ENCODE assay signal across 26 mouse cellular contexts in genomic region chr10:21743396-21743795, GRCm38 (mm10).
DNase-seq lines count a peak whose midpoint lies in the region; ATAC-seq and TF ChIP-seq lines count a peak whose summit lies in the region.
"Had no signal": no experiment of that assay in that cellular context is flagged by ENCODE, and none has a peak within 500 bp of the region (broad histone marks: within the 10 kb centered on the region; RNA-seq: fewer than 3 reads in every experiment).

No protein-coding gene starts in this region.

- 78% methylated on average over 4 of the region's 4 CpGs for WGBS in hindbrain, postnatal 0 days

- TF ChIP-seq CTCF in hindbrain, postnatal 0 days (IDR thresholded peaks at IDR 0.05; ENCODE audit: low read depth): no peak

- no peak overlapping the region for H3K4me3 ChIP-seq in hindbrain, postnatal 0 days (ENCODE audit: low read length)
- H3K4me3 ChIP-seq: embryonic facial prominence, embryonic 13.5 days; hindbrain, embryonic 12.5 days; layer of hippocampus, adult 2 months; megakaryocyte, embryonic 14.5 days; midbrain, embryonic 15.5 days; neural tube, embryonic 15.5 days had no signal

- no peak overlapping the region for H3K4me2 ChIP-seq in hindbrain, postnatal 0 days (ENCODE audit: low read depth, low read length)
- H3K4me2 ChIP-seq: embryonic facial prominence, embryonic 13.5 days; heart, embryonic 11.5 days; hindbrain, embryonic 12.5 days; midbrain, embryonic 15.5 days; neural tube, embryonic 15.5 days had no signal

- no peak overlapping the region for H3K27ac ChIP-seq in hindbrain, postnatal 0 days
- H3K27ac ChIP-seq: embryonic facial prominence, embryonic 13.5 days; hindbrain, embryonic 12.5 days; layer of hippocampus, adult 2 months; midbrain, embryonic 15.5 days; neural tube, embryonic 15.5 days had no signal

- peaks cover 4% of the 10 kb centered on the region; the same call in 1 of the 2 replicates for H3K4me1 ChIP-seq in hindbrain, postnatal 0 days (ENCODE audit: insufficient read depth, low read length)
- H3K4me1 ChIP-seq: megakaryocyte, embryonic 14.5 days; neural tube, embryonic 15.5 days had no signal

- ATAC-seq in hindbrain, postnatal 0 days: no peak
- ATAC-seq: CD4-positive, CD25-positive, alpha-beta regulatory T cell, adult 4 months; forebrain, postnatal 0 days; inflammation-experienced regulatory T-cells, adult 6 months; liver, postnatal 0 days; midbrain, embryonic 15.5 days; Patski had no signal

- no peak overlapping the region for H3K9ac ChIP-seq in hindbrain, postnatal 0 days (replicated peaks; ENCODE audit: low read length)
- H3K9ac ChIP-seq: embryonic facial prominence, embryonic 13.5 days; forebrain, postnatal 0 days; hindbrain, embryonic 12.5 days; liver, postnatal 0 days; midbrain, embryonic 15.5 days; neural tube, embryonic 15.5 days had no signal

- no peaks in the 10 kb centered on the region for H3K27me3 ChIP-seq in hindbrain, postnatal 0 days (ENCODE audit: insufficient read depth, low read length)
- H3K27me3 ChIP-seq: embryonic facial prominence, embryonic 13.5 days; hindbrain, embryonic 12.5 days; midbrain, embryonic 15.5 days; neural tube, embryonic 15.5 days; Patski had no signal

- DNase-seq in adrenal gland, postnatal 10 days: peak; percentile 14
- DNase-seq in adrenal gland, postnatal 4 days (ENCODE audit: low spot score in 2 of 2): no peak
- DNase-seq in gastrocnemius, adult 18-20 months (ENCODE audit: low spot score): peak; percentile 90
- DNase-seq in lung, adult 18-20 months: peak; percentile 24 to 27
- DNase-seq in lung, postnatal 25 days (ENCODE audit: low spot score): peak; percentile 28
- no peak for DNase-seq in retina, embryonic 14.5 days (ENCODE audit: low spot score)
- no peak for DNase-seq in hindbrain, postnatal 0 days (ENCODE audit: low spot score)
- DNase-seq: cerebellum, postnatal 10 days; forebrain, postnatal 0 days; heart, postnatal 14 days; kidney, adult 8-10 months; kidney, postnatal 14 days; left cerebral cortex, postnatal 4 days; liver, postnatal 0 days; right cerebral cortex, postnatal 4 days; thymus, postnatal 14 days had no signal

- H3K36me3 ChIP-seq in hindbrain, postnatal 0 days (ENCODE audit: insufficient read depth, low read length): no peaks in the 10 kb centered on the region
- H3K36me3 ChIP-seq: embryonic facial prominence, embryonic 13.5 days; hindbrain, embryonic 12.5 days; midbrain, embryonic 15.5 days; neural tube, embryonic 15.5 days had no signal

- no peaks in the 10 kb centered on the region for H3K9me3 ChIP-seq in hindbrain, postnatal 0 days (ENCODE audit: low read length)
- H3K9me3 ChIP-seq: embryonic facial prominence, embryonic 13.5 days; hindbrain, embryonic 12.5 days; midbrain, embryonic 15.5 days; neural tube, embryonic 15.5 days had no signal

Comparison
In these comparisons a context has a peak if more than half of its experiments do, and no peak if none do; other contexts are left out.
1. DNase-seq: peak in adrenal gland, postnatal 10 days (single experiment), gastrocnemius, adult 18-20 months (single experiment), lung, adult 18-20 months (2 of 2) and lung, postnatal 25 days (single experiment); none in adrenal gland, postnatal 4 days (0 of 2), retina, embryonic 14.5 days (single experiment) and hindbrain, postnatal 0 days (single experiment).